Mouse (Mus musculus) embryo, embryonic 10 days (tissue): Measurements from ENCODE around the gene Gm14085.
"Not testable (repeated sequence)": the region's sequence is repeated elsewhere in the genome, so short reads cannot be mapped to it uniquely, and the experiment has no call there.

Experiments
- DNase-seq: peaks from one replicate; pipeline ENCODE4 v3.0.0-alpha.2; 2015; ENCODE audit warnings: low spot score

Gm14085 gene

GRCm38 (mm10) chr2:122484641-122485040 is at the start of gene Gm14085:
Gene Gm14085, plus strand, starts transcription at chr2:122484941.
- DNase-seq: no peak

- DNase-seq: not testable (repeated sequence)
These were observed 45.8 kb upstream of the Gm14085 start for GRCm38 (mm10) chr2:122438706-122439482.

- not testable (repeated sequence) for DNase-seq
These were observed 44.2 kb upstream of the Gm14085 start for GRCm38 (mm10) chr2:122440521-122440920.

GRCm38 (mm10) chr2:122441000-122441933 is 43.5 kb upstream of the Gm14085 start:
- DNase-seq: no peak

- DNase-seq: no peak
These were observed 34.4 kb upstream of the Gm14085 start for GRCm38 (mm10) chr2:122450351-122450750.

GRCm38 (mm10) chr2:122452426-122452825 is 32.3 kb upstream of the Gm14085 start:
- no peak for DNase-seq

GRCm38 (mm10) chr2:122466901-122467300 is 17.8 kb upstream of the Gm14085 start:
- peak; percentile 21 for DNase-seq

GRCm38 (mm10) chr2:122467351-122468013 is 17.3 kb upstream of the Gm14085 start:
- peak; percentile 95 for DNase-seq

- DNase-seq: no peak
These were observed 15.5 kb upstream of the Gm14085 start for GRCm38 (mm10) chr2:122469221-122469620.

GRCm38 (mm10) chr2:122476585-122476984 is 8.2 kb upstream of the Gm14085 start:
- DNase-seq: no peak

- not testable (repeated sequence) for DNase-seq
These were observed 954 bp upstream of the Gm14085 start for GRCm38 (mm10) chr2:122483787-122484186.

- not testable (repeated sequence) for DNase-seq
These were observed 913 bp downstream of the Gm14085 start for GRCm38 (mm10) chr2:122485654-122486053.

GRCm38 (mm10) chr2:122486122-122486521 is 1.4 kb downstream of the Gm14085 start:
- not testable (repeated sequence) for DNase-seq

GRCm38 (mm10) chr2:122486674-122487073 is 1.9 kb downstream of the Gm14085 start:
- no peak for DNase-seq

- not testable (repeated sequence) for DNase-seq
These were observed 45.0 kb downstream of the Gm14085 start for GRCm38 (mm10) chr2:122529696-122530095.

GRCm38 (mm10) chr2:122531290-122531689 is 46.5 kb downstream of the Gm14085 start:
- no peak for DNase-seq

GRCm38 (mm10) chr2:122531726-122532125 is 47.0 kb downstream of the Gm14085 start:
- DNase-seq: no peak

GRCm38 (mm10) chr2:122532136-122532801 is 47.5 kb downstream of the Gm14085 start:
- DNase-seq: no peak

GRCm38 (mm10) chr2:122532802-122533186 is 48.1 kb downstream of the Gm14085 start:
- DNase-seq: no peak

- no peak for DNase-seq
These were observed 48.6 kb downstream of the Gm14085 start for GRCm38 (mm10) chr2:122533378-122533777.

- DNase-seq: no peak
These were observed 49.9 kb downstream of the Gm14085 start for GRCm38 (mm10) chr2:122534671-122535070.

GRCm38 (mm10) chr2:122558317-122558716 is 73.6 kb downstream of the Gm14085 start:
- DNase-seq: peak; percentile 21
